Mouse (Mus musculus) erythroblast, embryonic 14.5 days (primary cell): ENCODE data around the gene Thsd4. TPM values are rescaled to one million over a fixed set of nuclear protein-coding genes. Genes with fewer than 3 reads are reported as not detected.

Experiments
- H3K27me3 ChIP-seq: 2 replicates; pipeline ENCODE4 v1.6.1; 2012; ENCODE audit warnings: inconsistent platforms; ENCODE audit not compliant: control insufficient read depth
- H3K36me3 ChIP-seq: 2 replicates; pipeline ENCODE4 v1.6.1; 2012; ENCODE audit warnings: mild to moderate bottlenecking, inconsistent platforms; ENCODE audit not compliant: control insufficient read depth
- H3K4me1 ChIP-seq: 2 replicates; pipeline ENCODE4 v1.6.1; 2012; ENCODE audit warnings: inconsistent platforms; ENCODE audit not compliant: control insufficient read depth
- H3K4me3 ChIP-seq: replicated peaks from 2 replicates; pipeline ENCODE3; 2012; ENCODE audit warnings: moderate library complexity, mild to moderate bottlenecking, inconsistent platforms
- H3K9me3 ChIP-seq: 2 replicates; pipeline ENCODE4 v1.6.1; 2012; ENCODE audit warnings: low read length, inconsistent platforms, mixed read lengths; ENCODE audit not compliant: control insufficient read depth
- GATA1 ChIP-seq: IDR thresholded peaks from 2 replicates; pipeline ENCODE4 v1.6.1; 2012; ENCODE audit warnings: low read length, inconsistent platforms, mixed read lengths
- TAL1 ChIP-seq: IDR thresholded peaks from 3 replicates; pipeline ENCODE4 v1.6.1; 2012; ENCODE audit warnings: low read length, inconsistent platforms, mixed read lengths
- polyA plus RNA-seq: library from polyadenylated mRNA; stranded (reverse); fragments of >175 nt; gene quantifications from 2 replicates; pipeline ENCODE4 v1.2.3, GENCODE M21; 2012

Thsd4 gene
- polyA plus RNA-seq, 1 experiment, result 0.01 TPM

DNA sequence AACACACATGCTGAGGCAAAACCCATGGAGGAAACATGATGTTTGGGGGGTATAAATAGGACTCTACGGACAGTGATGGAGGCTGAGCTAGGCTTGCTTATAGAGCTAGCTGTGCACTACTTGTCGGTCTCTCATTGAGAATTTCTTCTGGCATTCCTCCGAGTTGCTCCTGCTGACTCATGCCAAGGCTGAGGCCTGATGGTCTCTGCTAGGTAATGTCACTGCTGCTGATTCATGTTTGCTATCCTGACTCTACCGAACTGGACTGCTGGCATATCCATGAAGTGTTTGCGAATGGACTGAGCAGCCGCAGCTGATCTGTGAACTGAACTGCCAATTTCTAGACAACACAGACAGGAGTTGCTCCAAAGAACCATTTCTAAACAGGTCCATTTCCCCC is 305.8 kb downstream of the Thsd4 start:
- H3K9me3 ChIP-seq, result no peaks in the 10 kb centered on the region
- H3K36me3 ChIP-seq, result no peaks in the 10 kb centered on the region
- no peaks in the 10 kb centered on the region for H3K27me3 ChIP-seq
- no peak overlapping the region for H3K4me3 ChIP-seq
- no peaks in the 10 kb centered on the region for H3K4me1 ChIP-seq
- TF ChIP-seq GATA1 (no peak), TAL1 (no peak)

DNA sequence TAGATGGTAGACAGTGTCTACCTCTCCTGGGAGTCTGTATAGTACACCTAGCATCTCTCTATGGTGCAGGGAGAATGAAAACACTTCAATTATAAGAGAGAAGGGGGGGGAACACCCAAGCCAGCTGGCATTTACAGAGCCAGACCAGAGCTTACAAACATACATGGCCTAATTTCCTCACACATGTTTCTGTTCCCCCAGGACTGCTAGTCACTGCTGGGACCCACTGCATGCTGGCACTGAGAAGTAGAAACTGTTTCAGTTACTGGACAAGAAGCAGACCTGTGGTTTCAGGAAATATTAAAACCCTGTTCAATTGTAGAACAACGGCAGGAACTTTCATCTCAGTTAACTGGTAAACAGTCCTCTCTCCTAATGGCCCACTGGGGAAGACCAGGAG is 308.7 kb downstream of the Thsd4 start:
- no peaks in the 10 kb centered on the region for H3K36me3 ChIP-seq
- H3K4me1 ChIP-seq, result no peaks in the 10 kb centered on the region
- no peak overlapping the region for H3K4me3 ChIP-seq
- no peaks in the 10 kb centered on the region for H3K27me3 ChIP-seq
- H3K9me3 ChIP-seq, result no peaks in the 10 kb centered on the region
- TF ChIP-seq TAL1, result no peak
- no peak for TF ChIP-seq GATA1

DNA sequence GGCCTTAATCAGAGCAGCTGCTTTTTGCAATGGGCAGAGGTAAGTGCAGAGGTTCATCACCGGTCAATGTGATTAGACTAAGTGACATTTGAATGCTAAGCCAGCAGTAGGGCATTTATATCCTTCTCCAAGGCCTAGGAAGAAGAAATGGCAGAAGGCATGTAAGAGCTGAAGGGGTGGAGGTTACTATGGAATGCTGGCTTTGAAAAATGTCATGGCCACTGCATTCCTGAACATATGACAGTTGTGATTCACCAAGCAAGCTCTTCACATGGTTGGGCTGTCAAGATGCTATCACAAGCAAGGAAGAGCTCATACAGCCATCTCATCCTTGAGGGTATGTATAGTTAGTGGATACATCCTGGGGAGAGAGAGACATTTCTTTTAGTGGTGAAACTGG is 313.0 kb downstream of the Thsd4 start:
- H3K9me3 ChIP-seq, result no peaks in the 10 kb centered on the region
- no peaks in the 10 kb centered on the region for H3K27me3 ChIP-seq
- H3K4me1 ChIP-seq, result no peaks in the 10 kb centered on the region
- no peaks in the 10 kb centered on the region for H3K36me3 ChIP-seq
- TF ChIP-seq GATA1 (no peak), TAL1 (no peak)
- H3K4me3 ChIP-seq, result no peak overlapping the region

DNA sequence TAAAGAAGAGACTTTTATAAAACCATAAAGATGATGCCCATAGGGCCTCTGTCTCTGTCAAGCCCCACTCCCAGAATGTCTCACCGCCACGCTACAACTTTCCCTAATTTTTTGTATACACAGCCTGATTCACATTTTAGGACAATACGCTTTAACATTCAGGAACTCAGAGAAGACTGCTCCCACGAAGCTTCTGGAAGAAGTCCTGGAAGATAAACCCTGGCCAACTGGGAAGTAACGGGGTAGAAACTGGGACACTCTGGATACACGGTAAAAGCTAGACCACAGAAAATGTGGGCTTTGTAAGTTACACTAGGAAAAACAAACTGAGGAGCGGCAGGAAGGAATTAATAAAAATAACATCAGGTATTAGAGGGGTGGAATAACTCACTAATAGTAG is 318.7 kb downstream of the Thsd4 start:
- Histone ChIP-seq H3K36me3 (no peaks in the 10 kb centered on the region), H3K4me1 (no peaks in the 10 kb centered on the region), H3K27me3 (no peaks in the 10 kb centered on the region), H3K9me3 (no peaks in the 10 kb centered on the region), H3K4me3 (no peak overlapping the region)
- no peak for TF ChIP-seq GATA1
- no peak for TF ChIP-seq TAL1

DNA sequence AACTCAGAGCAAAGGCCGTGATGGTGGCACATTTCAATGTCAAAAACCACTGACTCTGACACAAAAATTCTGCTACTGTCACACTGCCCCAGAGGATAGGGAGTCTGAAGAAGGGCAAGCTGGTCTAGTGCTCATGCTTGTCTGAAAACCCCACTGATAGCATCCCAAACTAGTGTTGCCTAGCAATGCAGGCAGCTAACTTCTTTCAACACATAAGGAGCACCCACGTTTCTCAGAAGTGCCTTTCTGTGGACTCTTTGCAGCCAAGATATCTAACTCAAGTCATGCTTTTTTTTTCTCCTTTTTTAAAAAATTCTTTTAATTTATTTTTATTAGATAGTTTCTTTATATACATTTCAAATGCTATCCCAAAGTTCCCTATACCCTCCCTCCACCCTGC is 321.4 kb downstream of the Thsd4 start:
- Histone ChIP-seq H3K36me3 (no peaks in the 10 kb centered on the region), H3K4me1 (no peaks in the 10 kb centered on the region), H3K27me3 (no peaks in the 10 kb centered on the region), H3K4me3 (no peak overlapping the region), H3K9me3 (no peaks in the 10 kb centered on the region)
- TF ChIP-seq GATA1, result no peak
- TF ChIP-seq TAL1, result no peak

DNA sequence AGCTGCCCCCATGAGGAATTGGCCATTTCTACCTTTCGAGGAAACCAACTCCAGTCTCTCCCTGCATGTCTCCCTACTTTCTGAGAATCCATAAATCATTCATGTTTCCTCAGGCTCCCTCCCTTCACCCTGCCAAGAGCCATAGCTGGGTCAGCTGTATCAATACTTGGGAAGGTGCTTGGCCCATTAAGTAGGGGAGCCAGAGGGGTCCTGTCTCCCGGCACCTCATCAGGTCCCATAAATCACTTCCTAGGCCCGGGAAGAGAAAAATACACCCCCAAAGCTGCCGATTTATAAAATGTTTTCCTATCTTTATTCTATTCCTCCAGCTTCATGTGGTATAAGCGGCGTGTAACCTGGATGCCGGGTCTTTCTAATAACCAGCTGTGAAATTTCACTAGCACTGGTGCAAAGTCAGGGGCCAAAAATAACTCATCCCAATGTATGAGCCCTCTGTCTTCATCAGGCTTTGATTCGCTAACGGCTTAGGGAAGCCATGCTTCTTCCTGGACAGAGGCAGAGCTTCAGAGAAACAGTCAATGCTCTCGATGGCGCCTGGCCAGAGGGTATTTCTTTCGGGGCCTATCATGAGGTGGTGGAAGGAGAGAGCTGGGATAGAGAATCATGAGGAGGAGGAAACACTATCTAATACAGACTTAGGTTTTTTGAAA is 323.2 kb downstream of the Thsd4 start:
- no peak overlapping the region for H3K4me3 ChIP-seq
- H3K36me3 ChIP-seq, result no peaks in the 10 kb centered on the region
- H3K9me3 ChIP-seq, result no peaks in the 10 kb centered on the region
- no peak for TF ChIP-seq GATA1
- TF ChIP-seq TAL1, result no peak
- H3K27me3 ChIP-seq, result no peaks in the 10 kb centered on the region
- H3K4me1 ChIP-seq, result no peaks in the 10 kb centered on the region

DNA sequence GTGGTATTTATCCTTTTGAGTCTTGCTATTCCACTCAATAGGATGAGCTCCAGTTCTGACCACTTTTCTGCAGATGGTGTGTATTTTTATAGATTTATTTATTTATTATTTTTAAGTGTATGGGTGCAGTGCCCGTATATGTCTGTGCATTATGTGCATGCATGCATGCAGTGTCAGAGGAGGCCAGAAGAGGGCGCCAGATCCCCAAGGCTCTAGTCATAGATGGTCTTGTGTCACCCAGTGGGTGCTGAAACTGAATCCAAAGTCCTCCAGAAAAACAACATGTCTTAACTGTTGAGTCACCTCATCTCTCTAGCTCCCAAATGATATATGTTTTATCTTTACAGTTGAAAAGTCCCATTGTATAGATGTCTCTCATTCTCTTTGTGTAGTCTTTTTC is 326.3 kb downstream of the Thsd4 start:
- no peaks in the 10 kb centered on the region for H3K4me1 ChIP-seq
- no peak for TF ChIP-seq TAL1
- no peak for TF ChIP-seq GATA1
- H3K27me3 ChIP-seq, result no peaks in the 10 kb centered on the region
- no peak overlapping the region for H3K4me3 ChIP-seq
- H3K9me3 ChIP-seq, result no peaks in the 10 kb centered on the region
- no peaks in the 10 kb centered on the region for H3K36me3 ChIP-seq

DNA sequence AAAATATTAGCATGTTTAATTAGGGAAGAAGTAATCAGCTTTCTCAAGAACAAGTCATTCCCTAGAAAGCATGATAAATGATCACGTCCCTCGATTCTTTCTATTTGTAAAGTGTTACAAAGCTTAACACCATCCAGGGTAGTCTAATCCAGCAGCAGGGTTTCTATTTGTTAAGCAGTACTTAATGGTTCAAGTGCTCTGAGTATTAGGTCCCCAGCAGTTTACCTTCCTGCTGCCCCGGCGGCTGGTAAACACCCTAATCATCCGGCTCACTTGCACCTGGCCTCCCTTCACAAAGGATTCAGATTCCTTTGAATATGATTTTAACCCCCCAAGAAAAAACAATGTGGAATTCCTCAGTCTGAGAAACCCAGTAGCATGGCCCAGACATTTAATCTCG is 326.9 kb downstream of the Thsd4 start:
- Histone ChIP-seq H3K9me3 (no peaks in the 10 kb centered on the region), H3K27me3 (no peaks in the 10 kb centered on the region), H3K4me3 (no peak overlapping the region), H3K36me3 (no peaks in the 10 kb centered on the region), H3K4me1 (no peaks in the 10 kb centered on the region)
- no peak for TF ChIP-seq GATA1
- TF ChIP-seq TAL1, result no peak

DNA sequence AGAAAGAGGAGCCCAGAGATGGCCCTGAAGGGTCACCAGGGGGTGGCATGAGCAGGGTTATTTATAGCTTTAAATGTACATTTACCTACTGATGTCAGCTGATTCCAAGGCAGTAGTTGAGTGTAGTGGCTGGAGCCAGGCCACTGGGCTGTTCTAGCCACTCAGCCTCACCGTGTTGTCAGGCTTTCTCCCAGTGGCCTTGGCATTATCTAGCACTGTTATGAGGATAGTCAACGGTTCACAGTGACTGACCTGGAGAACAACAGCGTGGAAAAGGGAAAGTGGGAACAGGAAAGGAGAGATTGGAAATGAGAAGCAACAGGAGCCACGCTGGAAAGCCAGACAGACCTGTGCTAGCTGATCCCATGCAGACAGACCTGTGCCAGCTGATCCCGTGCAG is 329.5 kb downstream of the Thsd4 start:
- no peaks in the 10 kb centered on the region for H3K27me3 ChIP-seq
- TF ChIP-seq TAL1 (no peak), GATA1 (no peak)
- H3K36me3 ChIP-seq, result no peaks in the 10 kb centered on the region
- no peaks in the 10 kb centered on the region for H3K4me1 ChIP-seq
- no peak overlapping the region for H3K4me3 ChIP-seq
- H3K9me3 ChIP-seq, result no peaks in the 10 kb centered on the region

DNA sequence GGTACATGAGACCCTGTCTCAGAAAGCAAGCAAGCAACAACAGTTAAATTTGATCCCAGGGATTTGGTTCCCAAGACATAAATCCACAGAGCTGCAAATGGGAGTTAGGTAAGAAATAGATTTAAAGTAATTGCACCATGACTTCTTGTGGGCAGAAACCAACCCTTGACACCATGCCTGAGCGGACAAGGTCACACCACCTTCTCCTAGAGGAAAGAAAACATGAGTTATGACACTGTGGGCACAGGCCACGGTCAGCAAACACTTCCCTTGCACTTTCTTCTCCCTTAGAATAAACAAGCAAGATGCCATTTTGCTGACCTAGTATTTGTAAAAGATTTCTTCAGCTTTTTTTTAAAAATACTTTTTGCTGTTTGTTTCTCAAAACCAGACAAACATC is 334.4 kb downstream of the Thsd4 start:
- no peaks in the 10 kb centered on the region for H3K27me3 ChIP-seq
- TF ChIP-seq TAL1, result no peak
- TF ChIP-seq GATA1, result no peak
- H3K4me3 ChIP-seq, result no peak overlapping the region
- no peaks in the 10 kb centered on the region for H3K36me3 ChIP-seq
- no peaks in the 10 kb centered on the region for H3K9me3 ChIP-seq
- no peaks in the 10 kb centered on the region for H3K4me1 ChIP-seq
